In genomic region chr2:69712981-69713625, GRCm38 (mm10) we compare ENCODE assay signal across 8 mouse cellular contexts. TPM values are rescaled to one million over a fixed set of nuclear protein-coding genes. Genes with fewer than 3 reads are reported as not detected.
DNase-seq lines count a peak whose midpoint lies in the region; ATAC-seq lines count a peak whose summit lies in the region.

Gene Fastkd1 (minus strand): TSS chr2:69713516.

- peak; percentile 92 for DNase-seq in MN1 (ENCODE audit: low spot score)
- peak; percentile 95 for DNase-seq in cerebellum, adult 9-10 months
- DNase-seq in frontal cortex, adult 2 months (ENCODE audit: extremely low spot score in 1 of 2, low spot score in 1 of 2) = peak; percentile 92
- DNase-seq in layer of hippocampus, postnatal 14 days (ENCODE audit: low spot score in 2 of 2) = peak; percentile 81 to 93
- DNase-seq in lung, postnatal 14 days = peak; percentile 83
- DNase-seq in retina, adult 2 months (ENCODE audit: low read depth, low spot score) = peak; percentile 69
- peak; percentile 77 to 82 for DNase-seq in thymus, postnatal 36 days

- peak within 1 kb of the TSS; percentile 72 for H3K9ac ChIP-seq in hindbrain, embryonic 12.5 days

- no peaks in the 10 kb centered on the region for H3K27me3 ChIP-seq in hindbrain, embryonic 12.5 days

- H3K4me2 ChIP-seq in hindbrain, embryonic 12.5 days (replicated peaks) = peak within 1 kb of the TSS; percentile 73

- peak within 1 kb of the TSS; percentile 44; the same call in 1 of the 2 replicates for H3K27ac ChIP-seq in hindbrain, embryonic 12.5 days

- under 1% methylated on average over 39 of the region's 39 CpGs for WGBS in hindbrain, embryonic 12.5 days

- no peaks in the 10 kb centered on the region for H3K36me3 ChIP-seq in hindbrain, embryonic 12.5 days

- H3K9me3 ChIP-seq in hindbrain, embryonic 12.5 days (replicated peaks) = no peaks in the 10 kb centered on the region

- ATAC-seq in hindbrain, embryonic 12.5 days (ENCODE audit: low FRiP score) = peak; percentile 99

- H3K4me1 ChIP-seq in hindbrain, embryonic 12.5 days = peaks cover 5% of the 10 kb centered on the region; the same call in 1 of the 2 replicates

- H3K4me3 ChIP-seq in hindbrain, embryonic 12.5 days = peak within 1 kb of the TSS; percentile 80

RNA-seq across cellular contexts. Expression of gene Fastkd1, which starts in this region (rescaled TPM):
- 14.7 and 15.1 TPM in 2 replicates for polyA plus RNA-seq in frontal cortex, adult 2 months (2012; rRNA removed)
- polyA plus RNA-seq in hindbrain, embryonic 12.5 days (2016; fragmentation: Nextera tagmentation; extraction: Ambion mirVana) = 15.6 and 16.1 TPM in 2 replicates
- 10 to 100 TPM; 19.3 to 20.0 TPM for total RNA-seq in layer of hippocampus, postnatal 14 days (2021)

Comparison
In these comparisons a context has a peak if more than half of its experiments do, and no peak if none do; other contexts are left out.
1. Peak in every context shown above with its lines: DNase-seq, ATAC-seq, H3K4me3 ChIP-seq and H3K27ac ChIP-seq.